Mouse (Mus musculus): Measurements from ENCODE around the gene Pappa2.

DNA sequence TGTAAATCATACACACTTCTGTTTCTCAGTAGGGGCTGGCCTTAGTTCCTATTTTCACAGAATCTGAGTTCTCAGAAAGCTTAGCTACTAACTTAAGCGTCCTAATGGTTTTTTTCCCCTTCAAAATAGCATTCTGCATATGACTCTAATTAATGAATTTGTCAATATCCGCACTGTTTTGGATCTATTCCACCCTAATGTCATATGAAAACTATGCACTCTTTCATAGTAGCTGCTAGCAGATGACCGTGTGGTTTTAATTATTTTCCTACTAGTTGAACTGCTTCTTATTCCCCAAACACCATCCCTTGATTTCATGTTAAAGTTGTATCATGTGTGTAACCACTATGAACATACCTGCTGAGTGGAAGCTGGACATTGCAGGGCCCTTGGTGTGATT is 314.3 kb downstream of the Pappa2 start:
- no peak for TF ChIP-seq POLR2A (IDR thresholded peaks at IDR 0.05; ENCODE audit: extremely low read depth, insufficient read depth, low read length)
- no peak for TF ChIP-seq CTCF (IDR thresholded peaks at IDR 0.05; ENCODE audit: low read depth, low read length)
